Mouse (Mus musculus) cortical plate, adult 2 months (tissue): ENCODE measurements around the gene Adcy7.

ENCODE experiments used
- CTCF ChIP-seq: fragments of 200-500 bp; IDR thresholded peaks from 2 replicates; pipeline ENCODE4 v1.5.1; 2011; ENCODE audit warnings: mild to moderate bottlenecking, control low read depth, low read length; ENCODE audit not compliant: insufficient read depth; ENCODE audit errors: extremely low read depth
- POLR2A ChIP-seq: fragments of 200-500 bp; IDR thresholded peaks from 2 replicates; pipeline ENCODE4 v1.6.1; 2011; ENCODE audit warnings: mild to moderate bottlenecking, low read length, control low read depth; ENCODE audit not compliant: insufficient read depth; ENCODE audit errors: extremely low read depth

DNA sequence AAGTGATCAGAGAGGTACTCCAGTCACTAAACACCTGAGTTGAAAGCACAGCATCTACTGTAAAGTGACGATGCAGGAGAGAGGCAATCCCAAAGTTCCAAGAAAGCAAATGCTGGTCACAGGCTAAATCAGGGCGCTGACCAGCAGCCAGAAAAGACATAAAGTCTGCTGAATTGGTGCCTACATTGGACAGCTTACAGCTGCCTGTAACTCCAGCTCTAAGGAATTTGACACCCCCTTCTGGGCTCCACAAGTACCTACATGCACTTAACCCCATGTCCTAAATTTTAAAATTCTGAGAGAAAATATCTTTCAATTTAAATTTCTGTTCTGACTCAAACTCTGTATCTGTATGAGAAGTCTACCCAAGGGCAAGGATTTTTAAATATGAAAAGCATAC lies 87.8 kb downstream of the Adcy7 start:
- no peak for TF ChIP-seq POLR2A
- peak; percentile 0; the same call in 1 of the 2 replicates for TF ChIP-seq CTCF
